Mouse (Mus musculus): ENCODE measurements around the gene Il20ra. TPM values are rescaled to one million over a fixed set of nuclear protein-coding genes. Genes with fewer than 3 reads are reported as not detected.

The Il20ra gene
- total RNA-seq, 2 experiments from 2014 or later: not detected

- no peak for DNase-seq
Observed at GRCm38 (mm10) chr10:19765459-19765858, 53.1 kb downstream of the Il20ra start.

- no peak for DNase-seq
Observed at GRCm38 (mm10) chr10:19779092-19779491, 66.7 kb downstream of the Il20ra start.

GRCm38 (mm10) chr10:19781365-19781764 lies 69.0 kb downstream of the Il20ra start:
- DNase-seq: no peak

- no peak for DNase-seq
Observed at GRCm38 (mm10) chr10:19794996-19795395, 82.6 kb downstream of the Il20ra start.

- no peak for DNase-seq
Observed at GRCm38 (mm10) chr10:19802958-19803357, 90.6 kb downstream of the Il20ra start.

GRCm38 (mm10) chr10:19804763-19805162 lies 92.4 kb downstream of the Il20ra start:
- no peak for DNase-seq

Other genes with a start within 250 kb of the Il20ra start
- 10 to 100 TPM; 21.9 to 26.3 TPM for gene Ifngr1, start 120.6 kb upstream of the Il20ra start, total RNA-seq (2021)
- not detected for gene Il22ra2, start 90.6 kb upstream of the Il20ra start, total RNA-seq (2021)
- gene Slc35d3, start 138.9 kb downstream of the Il20ra start, total RNA-seq (2021): not detected
- gene Pex7, start 195.1 kb downstream of the Il20ra start, total RNA-seq (2021): 10 to 100 TPM; 14.6 to 15.6 TPM
- 10 to 100 TPM in 1 of 2 experiments, 1 to 10 TPM in 1; 7.9 to 10.7 TPM for gene Map3k5, start 221.9 kb downstream of the Il20ra start, total RNA-seq (2021)